Mouse (Mus musculus) lung, adult 2 months (tissue): ENCODE data around the gene Rnasek.

Experiments
- CTCF ChIP-seq: fragments of 200-500 bp; IDR thresholded peaks from 2 replicates; pipeline ENCODE4 v1.5.1; 2011; ENCODE audit warnings: mild to moderate bottlenecking, low read length, control low read depth; ENCODE audit not compliant: insufficient read depth
- POLR2A ChIP-seq: fragments of 200-500 bp; IDR thresholded peaks from 2 replicates; pipeline ENCODE4 v1.6.1; 2011; ENCODE audit warnings: low read depth, mild to moderate bottlenecking, control low read depth, low read length, borderline replicate concordance; ENCODE audit errors: extremely low read depth

DNA sequence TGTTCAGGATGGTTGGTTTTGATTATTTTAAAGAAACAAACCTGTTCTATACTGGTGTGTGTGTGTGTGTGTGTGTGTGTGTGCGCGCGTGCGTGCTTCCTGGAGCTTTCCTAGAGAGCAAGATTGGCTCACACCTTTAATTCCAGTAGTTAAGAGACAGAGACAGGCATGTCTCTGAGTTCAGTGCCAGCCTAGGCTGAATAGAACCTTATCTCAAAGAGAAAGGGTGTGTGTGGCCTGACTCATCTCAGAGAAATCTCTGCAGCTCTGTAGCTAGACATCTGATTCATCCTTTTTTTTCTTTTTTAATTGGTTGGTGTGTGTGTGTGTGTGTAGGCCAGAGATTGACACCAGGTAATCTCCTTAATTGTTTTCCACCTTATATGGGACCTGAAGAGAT is 19.4 kb upstream of the Rnasek start:
- TF ChIP-seq POLR2A: no peak
- no peak for TF ChIP-seq CTCF
